Mouse (Mus musculus): ENCODE measurements at regions not wholly inside any gene's neighbourhood (a gene's known extent, or its start where the extent isn't known, plus 50 kb on each side); places are given as distances from the start of the nearest gene placed in this dataset.
"Not testable (repeated sequence)": the region's sequence is repeated elsewhere in the genome, so short reads cannot be mapped to it uniquely, and the experiment has no call there.

DNA sequence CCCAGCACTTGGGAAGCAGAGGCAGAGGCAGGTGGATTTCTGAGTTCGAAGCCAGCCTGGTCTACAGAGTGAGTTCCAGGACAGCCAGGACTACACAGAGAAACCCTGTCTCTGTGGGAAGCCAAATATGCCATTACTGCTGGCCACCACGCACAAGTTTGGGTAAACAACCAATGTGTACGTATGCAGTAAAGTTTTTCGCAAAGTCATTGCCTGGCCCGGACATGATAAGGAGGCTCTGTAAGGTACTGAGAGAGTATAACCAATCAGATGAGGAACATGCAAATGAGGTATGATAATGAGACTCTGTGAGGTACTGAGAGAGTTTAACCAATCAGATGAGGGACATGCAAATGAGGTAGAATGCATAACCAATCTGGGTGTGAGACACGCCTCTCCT, 99.5 kb upstream of the Rps6ka3 start:
- not testable (repeated sequence) for H3K9me3 ChIP-seq; H3K27ac ChIP-seq (replicated peaks); H3K36me3 ChIP-seq (replicated peaks); H3K4me1 ChIP-seq; DNase-seq (ENCODE audit: low spot score); H3K4me3 ChIP-seq; H3K27me3 ChIP-seq (replicated peaks; ENCODE audit: low read depth, poor library complexity, severe bottlenecking)
- WGBS: 95% methylated on average over 6 of the region's 6 CpGs

DNA sequence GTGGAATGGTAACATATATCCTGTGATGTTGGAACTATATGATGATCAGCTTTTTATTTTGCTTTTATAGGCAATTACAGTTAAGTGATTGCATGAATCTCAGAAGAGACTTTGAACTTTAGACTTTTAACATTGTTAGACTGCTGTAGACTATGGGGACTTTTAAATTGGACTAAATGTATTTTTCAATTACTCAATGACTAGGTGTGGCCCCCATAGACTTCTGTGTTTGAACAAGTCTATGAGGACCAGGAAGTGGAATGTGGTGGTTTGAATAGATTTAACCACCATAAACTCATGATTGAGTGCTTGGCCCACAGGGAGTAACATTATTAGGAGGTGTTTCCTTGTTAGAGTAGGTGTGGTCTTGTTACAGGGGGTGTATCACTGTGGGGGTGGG, 93.9 kb upstream of the Rps6ka3 start:
- H3K4me3 ChIP-seq: no peak overlapping the region
- no peak overlapping the region for H3K27ac ChIP-seq (replicated peaks)
- no peaks in the 10 kb centered on the region for H3K36me3 ChIP-seq (replicated peaks)
- no peaks in the 10 kb centered on the region for H3K9me3 ChIP-seq
- H3K27me3 ChIP-seq (replicated peaks; ENCODE audit: low read depth, poor library complexity, severe bottlenecking): no peaks in the 10 kb centered on the region
- no peak for DNase-seq (ENCODE audit: low spot score)
- no peaks in the 10 kb centered on the region for H3K4me1 ChIP-seq

- no peaks in the 10 kb centered on the region for H3K9me3 ChIP-seq
- 79% methylated on average over 4 of the region's 4 CpGs for WGBS
- no peak overlapping the region for H3K27ac ChIP-seq (replicated peaks)
- no peaks in the 10 kb centered on the region for H3K4me1 ChIP-seq
- H3K27me3 ChIP-seq (replicated peaks; ENCODE audit: low read depth, poor library complexity, severe bottlenecking): no peaks in the 10 kb centered on the region
- H3K36me3 ChIP-seq (replicated peaks): no peaks in the 10 kb centered on the region
- no peak for DNase-seq (ENCODE audit: low spot score)
- H3K4me3 ChIP-seq: no peak overlapping the region
These were observed 69.6 kb upstream of the Rps6ka3 start for GRCm38 (mm10) chrX:159140554-159140953.

GRCm38 (mm10) chrX:159143278-159143677, 66.8 kb upstream of the Rps6ka3 start:
- no peak overlapping the region for H3K4me3 ChIP-seq
- H3K36me3 ChIP-seq (replicated peaks): no peaks in the 10 kb centered on the region
- WGBS: 93% methylated on average over 4 of the region's 4 CpGs
- H3K9me3 ChIP-seq: no peaks in the 10 kb centered on the region
- no peak for DNase-seq (ENCODE audit: low spot score)
- H3K27me3 ChIP-seq (replicated peaks; ENCODE audit: low read depth, poor library complexity, severe bottlenecking): no peaks in the 10 kb centered on the region
- no peaks in the 10 kb centered on the region for H3K4me1 ChIP-seq
- no peak overlapping the region for H3K27ac ChIP-seq (replicated peaks)

- Histone ChIP-seq H3K27me3 (replicated peaks; ENCODE audit: low read depth, poor library complexity, severe bottlenecking) (no peaks in the 10 kb centered on the region), H3K4me3 (no peak overlapping the region), H3K36me3 (replicated peaks) (no peaks in the 10 kb centered on the region), H3K27ac (replicated peaks) (no peak overlapping the region), H3K4me1 (no peaks in the 10 kb centered on the region), H3K9me3 (no peaks in the 10 kb centered on the region)
- 81% methylated on average over 3 of the region's 3 CpGs for WGBS
- no peak for DNase-seq (ENCODE audit: low spot score)
These were observed 65.4 kb upstream of the Rps6ka3 start for GRCm38 (mm10) chrX:159144674-159145073.

- WGBS: 79% methylated on average over 4 of the region's 4 CpGs
These were observed 64.9 kb upstream of the Rps6ka3 start for GRCm38 (mm10) chrX:159145212-159145611.

DNA sequence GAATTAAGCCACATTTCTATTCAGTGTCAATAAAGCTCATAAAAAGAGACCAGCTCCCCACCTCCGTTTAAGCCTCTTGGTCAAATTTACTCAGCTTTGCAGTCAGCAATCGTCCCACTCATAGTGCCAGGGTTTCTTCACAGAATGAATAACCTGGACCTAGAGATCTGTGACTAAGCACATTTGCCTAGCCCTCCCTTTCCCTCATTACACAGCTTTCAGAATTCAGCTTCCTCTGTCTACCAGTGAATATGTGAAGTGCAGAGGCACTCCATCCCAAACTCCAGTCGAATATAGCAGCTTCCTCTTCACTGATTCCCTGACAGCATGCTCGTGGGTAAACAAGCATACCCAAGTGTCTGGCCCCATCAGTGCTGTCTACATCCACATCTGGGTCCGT, 54.3 kb upstream of the Rps6ka3 start:
- no peaks in the 10 kb centered on the region for H3K4me1 ChIP-seq
- no peak overlapping the region for H3K4me3 ChIP-seq
- 77% methylated on average over 5 of the region's 5 CpGs for WGBS
- no peaks in the 10 kb centered on the region for H3K27me3 ChIP-seq (replicated peaks; ENCODE audit: low read depth, poor library complexity, severe bottlenecking)
- no peak overlapping the region for H3K27ac ChIP-seq (replicated peaks)
- no peaks in the 10 kb centered on the region for H3K36me3 ChIP-seq (replicated peaks)
- DNase-seq (ENCODE audit: low spot score): no peak
- H3K9me3 ChIP-seq: no peaks in the 10 kb centered on the region

More at GRCm38 (mm10) chrX:159145212-159145611, 64.9 kb upstream of the Rps6ka3 start:
- H3K27me3 ChIP-seq (replicated peaks; ENCODE audit: low read depth, poor library complexity, severe bottlenecking): no peaks in the 10 kb centered on the region
- no peak for DNase-seq (ENCODE audit: low spot score)
- H3K36me3 ChIP-seq (replicated peaks): no peaks in the 10 kb centered on the region
- H3K27ac ChIP-seq (replicated peaks): no peak overlapping the region
- H3K9me3 ChIP-seq: no peaks in the 10 kb centered on the region
- no peak overlapping the region for H3K4me3 ChIP-seq
- no peaks in the 10 kb centered on the region for H3K4me1 ChIP-seq

DNA sequence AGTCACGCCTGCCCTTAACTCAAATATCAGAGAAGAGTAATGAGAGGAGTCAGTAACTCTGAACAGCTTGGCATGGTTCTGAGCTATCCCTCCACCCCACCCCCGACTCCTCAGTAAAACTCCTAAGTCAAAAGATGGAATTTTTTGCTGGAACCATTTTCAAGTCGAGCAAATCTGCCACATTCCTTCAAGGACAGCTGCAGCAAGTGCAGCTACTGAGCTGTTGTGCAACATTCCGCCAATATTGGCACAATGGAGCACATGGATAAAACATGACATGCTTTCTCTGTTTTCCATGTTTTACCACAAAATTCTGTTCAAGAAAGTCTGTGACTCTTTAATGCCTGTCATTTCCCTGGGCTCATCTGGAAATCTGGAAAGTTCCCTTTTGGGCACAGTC, 53.1 kb upstream of the Rps6ka3 start:
- no peak overlapping the region for H3K4me3 ChIP-seq
- H3K27me3 ChIP-seq (replicated peaks; ENCODE audit: low read depth, poor library complexity, severe bottlenecking): no peaks in the 10 kb centered on the region
- no peaks in the 10 kb centered on the region for H3K9me3 ChIP-seq
- no peak overlapping the region for H3K27ac ChIP-seq (replicated peaks)
- no peak for DNase-seq (ENCODE audit: low spot score)
- no peaks in the 10 kb centered on the region for H3K4me1 ChIP-seq
- H3K36me3 ChIP-seq (replicated peaks): no peaks in the 10 kb centered on the region
- WGBS: 64% methylated on average over 4 of the region's 4 CpGs

DNA sequence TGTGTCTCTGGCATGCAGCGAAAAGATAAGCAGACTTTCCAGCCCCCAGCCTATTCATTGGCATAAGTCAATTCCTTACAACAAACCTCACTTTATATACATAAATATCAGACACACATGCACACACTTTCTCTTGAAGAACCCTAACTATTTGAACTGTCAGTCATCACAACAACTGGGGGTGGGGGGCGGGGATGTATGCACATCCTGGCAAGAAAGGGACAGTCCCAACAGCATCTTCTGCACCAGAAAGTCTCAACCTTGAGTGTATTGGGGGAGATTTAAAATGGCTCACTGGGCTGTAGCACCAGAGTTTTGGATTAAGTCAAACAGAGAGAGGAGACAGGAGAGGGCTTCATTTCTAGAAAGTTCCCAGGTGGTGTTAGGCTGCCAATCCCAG, 50.4 kb upstream of the Rps6ka3 start:
- DNase-seq (ENCODE audit: low spot score): no peak
- 90% methylated on average over 2 of the region's 2 CpGs for WGBS
- no peak overlapping the region for H3K27ac ChIP-seq (replicated peaks)
- no peak overlapping the region for H3K4me3 ChIP-seq
- H3K36me3 ChIP-seq (replicated peaks): no peaks in the 10 kb centered on the region
- no peaks in the 10 kb centered on the region for H3K9me3 ChIP-seq
- 0 out of 2 replicates have a peak, but pooled peaks cover 11% of the 10 kb centered on the region for H3K27me3 ChIP-seq (replicated peaks; ENCODE audit: low read depth, poor library complexity, severe bottlenecking)
- H3K4me1 ChIP-seq: no peaks in the 10 kb centered on the region

Measured in embryonic facial prominence, embryonic 10.5 days (tissue).